ENCODE assay signal across 20 mouse cellular contexts in the genomic region with DNA sequence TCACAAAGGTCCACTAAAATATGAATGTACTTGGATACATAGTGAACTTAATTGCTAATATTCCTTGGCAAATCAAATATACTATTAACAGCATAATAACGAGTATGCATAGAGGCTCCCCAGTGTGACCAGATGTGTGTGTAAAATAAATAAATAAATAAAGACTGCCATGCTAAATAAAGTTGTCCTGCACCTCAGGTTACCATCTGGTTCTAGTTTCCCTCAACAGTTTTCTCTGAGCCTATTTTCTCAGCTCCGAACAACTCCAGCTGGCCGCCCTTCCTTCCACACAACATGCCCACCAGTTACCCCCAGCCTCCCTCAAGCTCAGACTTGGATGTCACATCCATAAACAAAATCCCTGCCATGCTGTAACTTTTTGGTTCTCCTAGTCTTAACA.
DNase-seq lines count a peak whose midpoint lies in the region; ATAC-seq lines count a peak whose summit lies in the region.
"Had no signal": no experiment of that assay in that cellular context is flagged by ENCODE, and none has a peak within 500 bp of the region (broad histone marks: within the 10 kb centered on the region; RNA-seq: fewer than 3 reads in every experiment).

No protein-coding gene starts in this region.

- peak; percentile 48; the same call in 1 of the 2 replicates for ATAC-seq in forebrain, embryonic 14.5 days
- ATAC-seq in embryonic facial prominence, embryonic 11.5 days (replicated peaks; ENCODE audit: insufficient number of reproducible peaks, low FRiP score, low TSS enrichment, low read depth) = peak; percentile 56; the same call in 1 of the 2 replicates
- ATAC-seq in megakaryocyte, adult 5-6 weeks (ENCODE audit: poor library complexity, severe bottlenecking) = no peak
- ATAC-seq: inflammation-experienced regulatory T-cells, adult 6 months had no signal

- H3K4me2 ChIP-seq in forebrain, embryonic 14.5 days (ENCODE audit: low read length) = no peak overlapping the region
- no peak overlapping the region for H3K4me2 ChIP-seq in embryonic facial prominence, embryonic 11.5 days (ENCODE audit: low read depth, low read length)

- H3K27ac ChIP-seq in forebrain, embryonic 14.5 days (ENCODE audit: low read depth, low read length) = no peak overlapping the region
- H3K27ac ChIP-seq in forebrain, embryonic 10.5 days = no peak overlapping the region
- no peak overlapping the region for H3K27ac ChIP-seq in embryonic facial prominence, embryonic 11.5 days (replicated peaks; ENCODE audit: low read depth, low read length)
- peak overlapping the region; percentile 53; the same call in 1 of the 2 replicates for H3K27ac ChIP-seq in limb, embryonic 10.5 days
- H3K27ac ChIP-seq: layer of hippocampus, adult 2 months; midbrain, embryonic 10.5 days had no signal

- H3K9ac ChIP-seq in forebrain, embryonic 14.5 days (ENCODE audit: low read length) = no peak overlapping the region
- no peak overlapping the region for H3K9ac ChIP-seq in embryonic facial prominence, embryonic 11.5 days (replicated peaks; ENCODE audit: low read length)

- H3K4me3 ChIP-seq in forebrain, embryonic 14.5 days (ENCODE audit: low read depth, low read length) = no peak overlapping the region
- no peak overlapping the region for H3K4me3 ChIP-seq in forebrain, embryonic 10.5 days
- H3K4me3 ChIP-seq in embryonic facial prominence, embryonic 11.5 days (ENCODE audit: low read depth, low read length) = no peak overlapping the region
- H3K4me3 ChIP-seq in limb, embryonic 10.5 days = no peak overlapping the region
- H3K4me3 ChIP-seq: layer of hippocampus, adult 2 months; midbrain, embryonic 10.5 days had no signal

- no peaks in the 10 kb centered on the region for H3K27me3 ChIP-seq in forebrain, embryonic 14.5 days (replicated peaks; ENCODE audit: control insufficient read depth, insufficient read depth, low read length)
- H3K27me3 ChIP-seq in forebrain, embryonic 10.5 days (ENCODE audit: poor library complexity, severe bottlenecking) = no peaks in the 10 kb centered on the region
- no peaks in the 10 kb centered on the region for H3K27me3 ChIP-seq in embryonic facial prominence, embryonic 11.5 days (ENCODE audit: control insufficient read depth, insufficient read depth, low read length)
- H3K27me3 ChIP-seq in limb, embryonic 10.5 days (ENCODE audit: low read depth, poor library complexity, severe bottlenecking) = peaks cover 8% of the 10 kb centered on the region; the same call in 1 of the 2 replicates
- H3K27me3 ChIP-seq: CH12.LX had no signal

- no peaks in the 10 kb centered on the region for H3K4me1 ChIP-seq in forebrain, embryonic 14.5 days (ENCODE audit: control insufficient read depth, insufficient read depth, low read length)
- no peaks in the 10 kb centered on the region; the same call in 1 of the 2 replicates for H3K4me1 ChIP-seq in forebrain, embryonic 10.5 days
- H3K4me1 ChIP-seq in embryonic facial prominence, embryonic 11.5 days (ENCODE audit: control insufficient read depth, insufficient read depth, low read length) = no peaks in the 10 kb centered on the region
- H3K4me1 ChIP-seq in limb, embryonic 10.5 days = peaks cover 34% of the 10 kb centered on the region
- H3K4me1 ChIP-seq: midbrain, embryonic 10.5 days had no signal

- H3K9me3 ChIP-seq in forebrain, embryonic 14.5 days (replicated peaks; ENCODE audit: control insufficient read depth, low read length) = no peaks in the 10 kb centered on the region
- H3K9me3 ChIP-seq in forebrain, embryonic 10.5 days = no peaks in the 10 kb centered on the region
- no peaks in the 10 kb centered on the region for H3K9me3 ChIP-seq in embryonic facial prominence, embryonic 11.5 days (replicated peaks; ENCODE audit: control insufficient read depth, low read length)
- H3K9me3 ChIP-seq in limb, embryonic 10.5 days (replicated peaks) = no peaks in the 10 kb centered on the region
- H3K9me3 ChIP-seq: midbrain, embryonic 10.5 days had no signal

- 58% methylated on average over 3 of the region's 3 CpGs for WGBS in forebrain, embryonic 14.5 days
- WGBS in forebrain, embryonic 10.5 days = 60% methylated on average over 3 of the region's 3 CpGs
- WGBS in embryonic facial prominence, embryonic 11.5 days = 23% methylated on average over 3 of the region's 3 CpGs
- WGBS in limb, embryonic 10.5 days = 29% methylated on average over 3 of the region's 3 CpGs

- DNase-seq in forebrain, embryonic 14.5 days (ENCODE audit: low spot score) = peak; percentile 37
- DNase-seq in forebrain, embryonic 10.5 days (ENCODE audit: extremely low spot score, low spot score) = no peak
- peak; percentile 57 for DNase-seq in embryo, embryonic 10 days (ENCODE audit: low spot score)
- DNase-seq in embryonic facial prominence, embryonic 11.5 days (ENCODE audit: low spot score) = peak; percentile 71
- DNase-seq in limb, embryonic 10.5 days (ENCODE audit: low spot score) = peak; percentile 74
- DNase-seq in ovary, postnatal 10 days (ENCODE audit: low spot score) = no peak
- no peak for DNase-seq in urinary bladder, postnatal 25 days (ENCODE audit: low spot score)
- DNase-seq: adrenal gland, postnatal 25 days; cerebellum, adult 2 months; gastrocnemius, postnatal 36 days; kidney, adult 2 months; kidney, postnatal 14 days; liver; lung, postnatal 14 days; retina, postnatal 1 day had no signal

- no peaks in the 10 kb centered on the region for H3K36me3 ChIP-seq in forebrain, embryonic 14.5 days (ENCODE audit: control insufficient read depth, insufficient read depth, low read length)
- H3K36me3 ChIP-seq in forebrain, embryonic 10.5 days (replicated peaks) = no peaks in the 10 kb centered on the region
- no peaks in the 10 kb centered on the region for H3K36me3 ChIP-seq in embryonic facial prominence, embryonic 11.5 days (replicated peaks; ENCODE audit: control insufficient read depth, insufficient read depth, low read depth, low read length)
- H3K36me3 ChIP-seq in limb, embryonic 10.5 days = no peaks in the 10 kb centered on the region
- H3K36me3 ChIP-seq: midbrain, embryonic 10.5 days had no signal

Comparison
In these comparisons a context has a peak if more than half of its experiments do, and no peak if none do; other contexts are left out.
1. DNase-seq: peak in forebrain, embryonic 14.5 days (single experiment), embryo, embryonic 10 days (single experiment), embryonic facial prominence, embryonic 11.5 days (single experiment) and limb, embryonic 10.5 days (single experiment); none in forebrain, embryonic 10.5 days (single experiment), ovary, postnatal 10 days (single experiment) and urinary bladder, postnatal 25 days (single experiment).